Mouse (Mus musculus) CH12.LX (cell line): Measurements from ENCODE around the gene Fam213a.

Experiments used
- BHLHE40 ChIP-seq: IDR thresholded peaks from 2 replicates; pipeline ENCODE4 v1.6.1; 2011; ENCODE audit warnings: mild to moderate bottlenecking, low read depth, low read length, improper control_type of control experiment
- CTCF ChIP-seq, 2 experiments: IDR thresholded peaks in 1 of 2; conservative IDR thresholded peaks in 1 of 2; 2 replicates each; pipeline ENCODE4 v1.5.1; 2011 to 2012; ENCODE audit warnings: low read depth in 2 of 2, low read length in 2 of 2, improper control_type of control experiment in 1 of 2, inconsistent platforms in 1 of 2, mild to moderate bottlenecking in 1 of 2, moderate library complexity in 1 of 2
- EP300 ChIP-seq: IDR thresholded peaks from 2 replicates; pipeline ENCODE4 v1.6.1; 2011; ENCODE audit warnings: low read length, improper control_type of control experiment
- IRF4 ChIP-seq: IDR thresholded peaks from 2 replicates; pipeline ENCODE4 v1.6.1; 2014; ENCODE audit warnings: low read depth, mild to moderate bottlenecking, inconsistent platforms, low read length, improper control_type of control experiment
- MEF2A ChIP-seq: IDR thresholded peaks from 2 replicates; pipeline ENCODE4 v1.6.1; 2014; ENCODE audit warnings: low read depth, mild to moderate bottlenecking, inconsistent platforms, low read length, improper control_type of control experiment, borderline replicate concordance
- PAX5 ChIP-seq: IDR thresholded peaks from 2 replicates; pipeline ENCODE4 v1.6.1; 2012; ENCODE audit warnings: low read length, inconsistent platforms, mixed read lengths
- POLR2A ChIP-seq: IDR thresholded peaks from 2 replicates; pipeline ENCODE4 v1.6.1; 2011; ENCODE audit warnings: low read depth, mild to moderate bottlenecking, improper control_type of control experiment, low read length
- SMC3 ChIP-seq: IDR thresholded peaks from 2 replicates; pipeline ENCODE4 v1.6.1; 2011; ENCODE audit warnings: low read depth, low read length, improper control_type of control experiment
- UBTF ChIP-seq: IDR thresholded peaks from 2 replicates; pipeline ENCODE4 v1.6.1; 2012; ENCODE audit warnings: low read depth, mild to moderate bottlenecking, inconsistent platforms, low read length, improper control_type of control experiment, moderate library complexity
- ZMIZ1 ChIP-seq: IDR thresholded peaks from 2 replicates; pipeline ENCODE4 v1.6.1; 2012; ENCODE audit warnings: low read depth, mild to moderate bottlenecking, inconsistent platforms, low read length, improper control_type of control experiment

- TF ChIP-seq CTCF (conservative IDR thresholded peaks at IDR 0.05 in 1 of 2, IDR thresholded peaks at IDR 0.05 in 1 of 2; ENCODE audit: low read depth in 2 of 2, low read length in 2 of 2) (no peak), EP300 (peak; percentile 26; the same call in 1 of the 2 replicates), UBTF (no peak), MEF2A (no peak), POLR2A (no peak), PAX5 (no peak), ZMIZ1 (no peak), SMC3 (no peak), IRF4 (no peak), BHLHE40 (no peak)
Observed at GRCm38 (mm10) chr14:41030989-41031513, 17.5 kb upstream of the Fam213a start.
